Comparison of ENCODE assay signal across 8 mouse cellular contexts in the genomic region with DNA sequence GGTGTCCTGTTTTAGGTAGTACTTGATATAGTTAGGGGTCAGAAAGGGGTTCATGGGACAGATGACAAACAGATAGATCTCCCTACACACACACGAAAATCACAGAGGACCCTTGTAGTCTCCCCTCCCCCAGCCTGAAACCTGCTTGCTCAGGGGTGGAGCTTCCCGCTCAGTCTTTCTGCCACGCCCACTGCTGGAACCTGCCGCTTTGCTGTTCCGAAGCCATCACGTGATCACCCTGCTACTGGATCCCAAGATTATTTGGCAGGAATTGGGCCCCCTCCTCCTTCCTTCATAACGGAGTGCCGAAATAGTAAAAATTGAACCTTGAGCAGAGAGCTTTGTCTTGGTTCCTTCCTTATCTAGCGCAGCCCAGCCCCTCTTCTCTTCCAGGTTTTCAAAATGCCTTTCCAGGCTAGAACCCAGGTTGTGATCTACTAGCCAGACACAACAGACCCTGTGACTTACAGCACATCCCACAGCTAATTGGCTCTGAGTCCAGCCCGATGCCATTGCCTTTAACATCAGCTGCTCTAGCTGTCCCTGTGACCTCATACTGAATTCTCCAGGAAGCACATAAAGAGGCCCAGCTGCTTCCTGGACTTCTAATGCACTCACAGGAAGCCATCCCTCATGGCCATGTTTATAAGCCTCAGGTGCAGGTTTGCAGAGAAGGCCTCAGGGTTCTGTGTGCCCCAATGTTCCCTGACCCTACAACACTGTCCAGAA.
DNase-seq lines count a peak whose midpoint lies in the region; ATAC-seq and TF ChIP-seq lines count a peak whose summit lies in the region.
"Not testable (repeated sequence)": the region's sequence is repeated elsewhere in the genome, so short reads cannot be mapped to it uniquely, and the experiment has no call there.

No protein-coding gene starts in this region.

- not testable (repeated sequence) for TF ChIP-seq POLR2A in ES-Bruce4 (IDR thresholded peaks at IDR 0.05; ENCODE audit: insufficient read depth, low read length); thymus, adult 2 months (IDR thresholded peaks at IDR 0.05; ENCODE audit: control insufficient read depth, extremely low read depth, insufficient read depth, low read length, poor library complexity)

- peak overlapping the region; percentile 31; the same call in 1 of the 2 replicates for H3K4me2 ChIP-seq in hindbrain, embryonic 13.5 days
- H3K4me2 ChIP-seq in liver, embryonic 16.5 days (ENCODE audit: low read depth, low read length): peak overlapping the region; percentile 29; the same call in 1 of the 2 replicates
- H3K4me2 ChIP-seq in midbrain, embryonic 14.5 days (ENCODE audit: low read length): peak overlapping the region; percentile 22

- ATAC-seq in hindbrain, embryonic 13.5 days (ENCODE audit: low FRiP score): 0 out of 2 replicates have a peak, but pooled peaks have one; percentile 15
- not testable (repeated sequence) for ATAC-seq in liver, embryonic 16.5 days (ENCODE audit: low read depth); midbrain, embryonic 14.5 days (ENCODE audit: low FRiP score, low TSS enrichment)

- H3K9ac ChIP-seq in ES-Bruce4 (ENCODE audit: low read depth, poor library complexity, severe bottlenecking): 0 out of 2 replicates have a peak overlapping the region, but pooled peaks have one; percentile 34
- not testable (repeated sequence) for H3K9ac ChIP-seq in hindbrain, embryonic 13.5 days; liver, embryonic 16.5 days (ENCODE audit: low read depth, low read length); midbrain, embryonic 14.5 days (replicated peaks; ENCODE audit: low read length)

- peak overlapping the region; percentile 40 for H3K27ac ChIP-seq in ES-Bruce4 (ENCODE audit: insufficient read depth, low read length)
- peak overlapping the region; percentile 44; the same call in 1 of the 2 replicates for H3K27ac ChIP-seq in hindbrain, embryonic 13.5 days
- H3K27ac ChIP-seq in liver, embryonic 16.5 days (ENCODE audit: low read length); midbrain, embryonic 14.5 days (replicated peaks; ENCODE audit: low read depth, low read length); thymus, adult 2 months (ENCODE audit: control insufficient read depth, insufficient read depth, low read length): not testable (repeated sequence)

- peak; percentile 42 for DNase-seq in embryo, embryonic 11.5 days (ENCODE audit: low read depth, low spot score)
- peak; percentile 73 to 83 for DNase-seq in heart, adult 18-20 months
- peak; percentile 79 for DNase-seq in kidney, postnatal 10 days
- not testable (repeated sequence) for DNase-seq in midbrain, embryonic 14.5 days
- peak; percentile 19 for DNase-seq in thymus, adult 2 months

- H3K4me1 ChIP-seq in ES-Bruce4 (ENCODE audit: control insufficient read depth, insufficient read depth, low read length); liver, embryonic 16.5 days (ENCODE audit: control insufficient read depth, low read depth, low read length); midbrain, embryonic 14.5 days (ENCODE audit: control insufficient read depth, insufficient read depth, low read length): not testable (repeated sequence)
- H3K4me1 ChIP-seq in hindbrain, embryonic 13.5 days (replicated peaks): peaks cover 43% of the 10 kb centered on the region
- H3K4me1 ChIP-seq in thymus, adult 2 months (replicated peaks; ENCODE audit: control insufficient read depth, insufficient read depth, low read length): peaks cover 31% of the 10 kb centered on the region

- not testable (repeated sequence) for H3K36me3 ChIP-seq in ES-Bruce4 (ENCODE audit: control insufficient read depth, insufficient read depth, low read length, poor library complexity, severe bottlenecking); hindbrain, embryonic 13.5 days; liver, embryonic 16.5 days (ENCODE audit: control insufficient read depth, insufficient read depth); midbrain, embryonic 14.5 days (ENCODE audit: control insufficient read depth, insufficient read depth, low read length); thymus, adult 2 months (ENCODE audit: control insufficient read depth, insufficient read depth, low read length)

- not testable (repeated sequence) for H3K27me3 ChIP-seq in ES-Bruce4 (ENCODE audit: control insufficient read depth, insufficient read depth, low read length, poor library complexity, severe bottlenecking); hindbrain, embryonic 13.5 days; liver, embryonic 16.5 days (ENCODE audit: control insufficient read depth, insufficient read depth, low read depth, low read length); midbrain, embryonic 14.5 days (ENCODE audit: control insufficient read depth, insufficient read depth, low read length); thymus, adult 2 months (ENCODE audit: control insufficient read depth, insufficient read depth, low read length)

- H3K9me3 ChIP-seq in ES-Bruce4 (replicated peaks; ENCODE audit: control insufficient read depth, insufficient read depth, low read length, poor library complexity, severe bottlenecking); hindbrain, embryonic 13.5 days; liver, embryonic 16.5 days (replicated peaks; ENCODE audit: control insufficient read depth, low read length); midbrain, embryonic 14.5 days (ENCODE audit: control insufficient read depth, low read length): not testable (repeated sequence)

- not testable (repeated sequence) for TF ChIP-seq CTCF in ES-Bruce4 (IDR thresholded peaks at IDR 0.05; ENCODE audit: low read depth, low read length); thymus, adult 2 months (IDR thresholded peaks at IDR 0.05; ENCODE audit: borderline replicate concordance, control insufficient read depth, extremely low read depth, insufficient read depth, low read length, poor library complexity)

- not testable (repeated sequence) for H3K4me3 ChIP-seq in ES-Bruce4 (ENCODE audit: low read depth, low read length); hindbrain, embryonic 13.5 days; liver, embryonic 16.5 days (ENCODE audit: low read depth, low read length); midbrain, embryonic 14.5 days (replicated peaks; ENCODE audit: low read depth, low read length); thymus, adult 2 months (ENCODE audit: control insufficient read depth, insufficient read depth, low read length)

- WGBS in hindbrain, embryonic 13.5 days: 16% methylated on average over 10 of the region's 10 CpGs
- WGBS in liver, embryonic 16.5 days (ENCODE audit: insufficient replicate concordance): 6% methylated on average over 10 of the region's 10 CpGs
- WGBS in midbrain, embryonic 14.5 days: 13% methylated on average over 10 of the region's 10 CpGs
- 36% methylated on average over 10 of the region's 10 CpGs for WGBS in thymus, adult 2 months

- TF ChIP-seq EP300 in ES-Bruce4 (IDR thresholded peaks at IDR 0.05; ENCODE audit: insufficient read depth, low read depth, low read length): peak; percentile 64; the same call in 1 of the 2 replicates
